Mouse (Mus musculus): ENCODE measurements around the gene Tgm3. TPM values are rescaled to one million over a fixed set of nuclear protein-coding genes. Genes with fewer than 3 reads are reported as not detected.

The Tgm3 gene
- polyA plus RNA-seq (2021; fragmentation: Nextera tagmentation) = 0.49 and 0.54 TPM in 2 replicates
- long read RNA-seq, experiment 1, partial matches to known transcripts = 0 of 1 reads
- long read RNA-seq, experiment 1, other reads (novel, unspliced or antisense) = 1 of 1 reads
- long read RNA-seq, experiment 2 = 0 reads

GRCm38 (mm10) chr2:130012026-130012425 is at the start of gene Tgm3:
Gene Tgm3 (plus strand): TSS chr2:130012349.

Other genes starting within 250 kb of the Tgm3 start
- gene Stk35, start 211.8 kb upstream of the Tgm3 start, polyA plus RNA-seq (2021; fragmentation: Nextera tagmentation) = 6.3 and 10.2 TPM in 2 replicates
- gene Tgm6, start 100.1 kb downstream of the Tgm3 start, polyA plus RNA-seq (2021; fragmentation: Nextera tagmentation) = 0.03 TPM in 1 of 2 replicates, not detected in the other
- gene Snrpb, start 167.1 kb downstream of the Tgm3 start, polyA plus RNA-seq (2021; fragmentation: Nextera tagmentation) = 201 and 239 TPM in 2 replicates
- not detected in 2 replicates for gene Tmc2, start 182.8 kb downstream of the Tgm3 start, polyA plus RNA-seq (2021; fragmentation: Nextera tagmentation)

Measured in left cerebral cortex, adult 6 months (tissue).